Mouse (Mus musculus): ENCODE results near the gene Irgq.

DNA sequence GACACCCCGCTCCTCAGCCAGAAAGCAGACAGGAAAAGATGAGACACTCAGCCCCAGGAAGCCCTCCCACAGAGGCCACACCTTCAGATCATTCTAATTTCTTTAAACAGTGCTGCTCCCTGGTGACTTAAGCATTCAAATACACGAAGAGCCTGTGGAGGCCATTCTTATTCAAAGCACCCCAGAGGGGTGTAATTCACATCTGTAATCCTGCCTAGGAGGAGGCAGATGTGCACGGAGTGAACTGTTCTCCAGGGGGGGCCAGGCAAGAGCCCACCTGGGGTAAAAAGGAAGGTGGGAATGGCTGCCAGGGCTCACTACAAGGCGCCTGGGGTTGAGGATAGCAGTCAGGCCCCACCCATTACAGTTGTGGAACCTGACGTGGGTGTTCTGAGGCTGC is 13.4 kb upstream of the Irgq start:
- TF ChIP-seq CTCF (IDR thresholded peaks at IDR 0.05; ENCODE audit: low read depth) (no peak), EP300 (IDR thresholded peaks at IDR 0.05; ENCODE audit: low read depth) (no peak)

Data from heart, postnatal 0 days (tissue).